Comparison of ENCODE assay signal across 15 mouse cellular contexts in genomic region chr19:10530082-10530481, GRCm38 (mm10). TPM values are rescaled to one million over a fixed set of nuclear protein-coding genes. Genes with fewer than 3 reads are reported as not detected.
DNase-seq lines count a peak whose midpoint lies in the region; ATAC-seq and TF ChIP-seq lines count a peak whose summit lies in the region.
"Had no signal": no experiment of that assay in that cellular context is flagged by ENCODE, and none has a peak within 500 bp of the region (broad histone marks: within the 10 kb centered on the region; RNA-seq: fewer than 3 reads in every experiment).

No protein-coding gene starts in this region.

- 97% methylated on average over 1 of the region's 1 CpGs for WGBS in forebrain, postnatal 0 days
- WGBS in forebrain, embryonic 11.5 days, result 94% methylated on average over 1 of the region's 1 CpGs
- 91% methylated on average over 1 of the region's 1 CpGs for WGBS in liver, adult 2 months
- WGBS in liver, embryonic 12.5 days (ENCODE audit: insufficient replicate concordance), result 88% methylated on average over 1 of the region's 1 CpGs

- peaks cover 5% of the 10 kb centered on the region for H3K4me1 ChIP-seq in forebrain, postnatal 0 days (ENCODE audit: insufficient read depth)
- peaks cover 7% of the 10 kb centered on the region; the same call in 1 of the 2 replicates for H3K4me1 ChIP-seq in forebrain, embryonic 11.5 days (replicated peaks; ENCODE audit: control insufficient read depth, insufficient read depth, low read length)
- H3K4me1 ChIP-seq in liver, adult 2 months (ENCODE audit: control insufficient read depth, insufficient read depth, low read length), result peaks cover 6% of the 10 kb centered on the region; the same call in 1 of the 2 replicates
- peaks cover 22% of the 10 kb centered on the region for H3K4me1 ChIP-seq in liver, embryonic 12.5 days

- no peak for TF ChIP-seq POLR2A in liver, adult 2 months (IDR thresholded peaks at IDR 0.05; ENCODE audit: extremely low read depth, insufficient read depth, low read length)

- no peak for DNase-seq in forebrain, postnatal 0 days
- DNase-seq in forebrain, embryonic 11.5 days (ENCODE audit: low spot score), result no peak
- DNase-seq in liver, adult 2 months (ENCODE audit: extremely low read depth, low read depth, low spot score), result no peak
- peak; percentile 37 for DNase-seq in A20 (ENCODE audit: low read depth, low spot score)
- DNase-seq in T-cell, adult 2 months (ENCODE audit: low spot score), result peak; percentile 17
- DNase-seq in spleen, postnatal 4 days (ENCODE audit: low spot score in 2 of 2), result no peak
- no peak for DNase-seq in urinary bladder, postnatal 36 days (ENCODE audit: low spot score in 2 of 2)
- DNase-seq: cerebellum, adult 18-20 months; lung, adult 2 months had no signal

- H3K4me3 ChIP-seq in forebrain, postnatal 0 days (ENCODE audit: low read depth, low read length), result no peak overlapping the region
- no peak overlapping the region for H3K4me3 ChIP-seq in forebrain, embryonic 11.5 days (ENCODE audit: low read depth, low read length)
- no peak overlapping the region for H3K4me3 ChIP-seq in liver, adult 2 months (ENCODE audit: insufficient read depth, low read depth, low read length)
- no peak overlapping the region for H3K4me3 ChIP-seq in liver, embryonic 12.5 days
- H3K4me3 ChIP-seq: embryonic facial prominence, embryonic 10.5 days; heart, embryonic 13.5 days; hindbrain, embryonic 13.5 days; megakaryocyte, embryonic 14.5 days had no signal

- H3K27ac ChIP-seq in forebrain, postnatal 0 days (ENCODE audit: low read depth, low read length), result no peak overlapping the region
- H3K27ac ChIP-seq in forebrain, embryonic 11.5 days (ENCODE audit: low read depth, low read length), result no peak overlapping the region
- H3K27ac ChIP-seq in liver, adult 2 months (replicated peaks; ENCODE audit: insufficient read depth, low read depth, low read length), result no peak overlapping the region
- no peak overlapping the region for H3K27ac ChIP-seq in liver, embryonic 12.5 days
- H3K27ac ChIP-seq: embryonic facial prominence, embryonic 10.5 days; heart, embryonic 13.5 days; hindbrain, embryonic 13.5 days had no signal

- no peaks in the 10 kb centered on the region for H3K9me3 ChIP-seq in forebrain, postnatal 0 days (ENCODE audit: low read length)
- no peaks in the 10 kb centered on the region for H3K9me3 ChIP-seq in forebrain, embryonic 11.5 days (ENCODE audit: control insufficient read depth, low read length)
- H3K9me3 ChIP-seq in liver, embryonic 12.5 days (replicated peaks), result no peaks in the 10 kb centered on the region
- H3K9me3 ChIP-seq: embryonic facial prominence, embryonic 10.5 days; heart, embryonic 13.5 days; hindbrain, embryonic 13.5 days; megakaryocyte, embryonic 14.5 days had no signal

- ATAC-seq in forebrain, postnatal 0 days, result no peak
- ATAC-seq in forebrain, embryonic 11.5 days (replicated peaks; ENCODE audit: low FRiP score), result no peak
- ATAC-seq in liver, embryonic 12.5 days, result no peak
- ATAC-seq: activated CD4-positive, CD25-positive, alpha-beta regulatory T cell, adult 4 months had no signal

- peaks cover 41% of the 10 kb centered on the region for H3K36me3 ChIP-seq in forebrain, postnatal 0 days (ENCODE audit: insufficient read depth)
- H3K36me3 ChIP-seq in forebrain, embryonic 11.5 days (ENCODE audit: control insufficient read depth, insufficient read depth, low read length), result peaks cover 14% of the 10 kb centered on the region; the same call in 1 of the 2 replicates
- H3K36me3 ChIP-seq in liver, adult 2 months (ENCODE audit: control insufficient read depth, insufficient read depth, low read length), result peaks cover 50% of the 10 kb centered on the region
- peaks cover 80% of the 10 kb centered on the region for H3K36me3 ChIP-seq in liver, embryonic 12.5 days

- peaks cover 10% of the 10 kb centered on the region; the same call in 1 of the 2 replicates for H3K79me2 ChIP-seq in liver, adult 2 months (ENCODE audit: control insufficient read depth, insufficient read depth, low read length)

- TF ChIP-seq CTCF in forebrain, postnatal 0 days (IDR thresholded peaks at IDR 0.05; ENCODE audit: low read depth), result peak; percentile 38; the same call in 1 of the 2 replicates
- TF ChIP-seq CTCF in liver, adult 2 months (IDR thresholded peaks at IDR 0.05; ENCODE audit: low read depth, low read length), result 0 out of 2 replicates have a peak, but pooled peaks have one; percentile 6

- H3K27me3 ChIP-seq in forebrain, postnatal 0 days (ENCODE audit: insufficient read depth, low read length), result no peaks in the 10 kb centered on the region
- H3K27me3 ChIP-seq in forebrain, embryonic 11.5 days (ENCODE audit: control insufficient read depth, insufficient read depth, low read length), result no peaks in the 10 kb centered on the region
- H3K27me3 ChIP-seq in liver, adult 2 months (ENCODE audit: control insufficient read depth, insufficient read depth, low read length), result no peaks in the 10 kb centered on the region
- H3K27me3 ChIP-seq in liver, embryonic 12.5 days (replicated peaks), result no peaks in the 10 kb centered on the region
- H3K27me3 ChIP-seq: heart, embryonic 13.5 days; hindbrain, embryonic 13.5 days; megakaryocyte, embryonic 14.5 days had no signal

- no peak overlapping the region for H3K4me2 ChIP-seq in forebrain, postnatal 0 days (ENCODE audit: low read depth)
- no peak overlapping the region for H3K4me2 ChIP-seq in forebrain, embryonic 11.5 days (ENCODE audit: low read depth, low read length, severe bottlenecking)
- no peak overlapping the region for H3K4me2 ChIP-seq in liver, embryonic 12.5 days
- H3K4me2 ChIP-seq: heart, embryonic 13.5 days; hindbrain, embryonic 13.5 days had no signal

- H3K9ac ChIP-seq in forebrain, postnatal 0 days, result no peak overlapping the region
- no peak overlapping the region for H3K9ac ChIP-seq in forebrain, embryonic 11.5 days (ENCODE audit: low read length)
- no peak overlapping the region for H3K9ac ChIP-seq in liver, adult 2 months (ENCODE audit: low read depth, low read length)
- H3K9ac ChIP-seq in liver, embryonic 12.5 days, result no peak overlapping the region
- H3K9ac ChIP-seq: heart, embryonic 13.5 days; hindbrain, embryonic 13.5 days had no signal

RNA-seq across cellular contexts. Expression of gene Sdhaf2, which starts 4.1 kb away (rescaled TPM):
- total RNA-seq in forebrain, postnatal 0 days (2014; rRNA removed), result 51.1 and 62.9 TPM in 2 replicates
- polyA plus RNA-seq in forebrain, postnatal 0 days (2015; fragmentation: Nextera tagmentation; extraction: Ambion mirVana), result 53.6 and 59.5 TPM in 2 replicates
- 57.1 and 60.9 TPM in 2 replicates for polyA plus RNA-seq in forebrain, embryonic 11.5 days (2014; fragmentation: Nextera tagmentation; extraction: Ambion mirVana)
- total RNA-seq in liver, adult 2 months (2014; rRNA removed), result 23.3 and 29.6 TPM in 2 replicates
- 14.2 and 15.7 TPM in 2 replicates for polyA plus RNA-seq in liver, adult 2 months (2012; rRNA removed)
- polyA plus RNA-seq in liver, embryonic 12.5 days (2016; fragmentation: Nextera tagmentation; extraction: Ambion mirVana), result 38.0 and 40.8 TPM in 2 replicates

RNA-seq across cellular contexts. Expression of gene Cpsf7, which starts 5.0 kb away (rescaled TPM):
- 62.6 and 74.9 TPM in 2 replicates for total RNA-seq in forebrain, postnatal 0 days (2014; rRNA removed)
- polyA plus RNA-seq in forebrain, postnatal 0 days (2015; fragmentation: Nextera tagmentation; extraction: Ambion mirVana), result 37.6 and 41.9 TPM in 2 replicates
- polyA plus RNA-seq in forebrain, embryonic 11.5 days (2014; fragmentation: Nextera tagmentation; extraction: Ambion mirVana), result 78.4 and 82.1 TPM in 2 replicates
- total RNA-seq in liver, adult 2 months (2014; rRNA removed), result 10.0 and 12.2 TPM in 2 replicates
- polyA plus RNA-seq in liver, adult 2 months (2012; rRNA removed), result 15.0 and 19.9 TPM in 2 replicates
- 19.6 and 20.5 TPM in 2 replicates for polyA plus RNA-seq in liver, embryonic 12.5 days (2016; fragmentation: Nextera tagmentation; extraction: Ambion mirVana)

RNA-seq across cellular contexts. Expression of gene Tmem216, which starts 26.0 kb away (rescaled TPM):
- total RNA-seq in forebrain, postnatal 0 days (2014; rRNA removed), result 23.5 and 26.9 TPM in 2 replicates
- polyA plus RNA-seq in forebrain, postnatal 0 days (2015; fragmentation: Nextera tagmentation; extraction: Ambion mirVana), result 36.6 and 46.4 TPM in 2 replicates
- polyA plus RNA-seq in forebrain, embryonic 11.5 days (2014; fragmentation: Nextera tagmentation; extraction: Ambion mirVana), result 61.3 and 61.4 TPM in 2 replicates
- 3.7 and 5.3 TPM in 2 replicates for total RNA-seq in liver, adult 2 months (2014; rRNA removed)
- 10.4 and 11.3 TPM in 2 replicates for polyA plus RNA-seq in liver, adult 2 months (2012; rRNA removed)
- polyA plus RNA-seq in liver, embryonic 12.5 days (2016; fragmentation: Nextera tagmentation; extraction: Ambion mirVana), result 14.9 and 18.2 TPM in 2 replicates

RNA-seq across cellular contexts. Expression of gene Cyb561a3, which starts 46.9 kb away (rescaled TPM):
- 21.4 and 24.9 TPM in 2 replicates for total RNA-seq in forebrain, postnatal 0 days (2014; rRNA removed)
- polyA plus RNA-seq in forebrain, postnatal 0 days (2015; fragmentation: Nextera tagmentation; extraction: Ambion mirVana), result 18.9 and 22.0 TPM in 2 replicates
- polyA plus RNA-seq in forebrain, embryonic 11.5 days (2014; fragmentation: Nextera tagmentation; extraction: Ambion mirVana), result 16.6 and 18.3 TPM in 2 replicates
- 8.9 and 13.8 TPM in 2 replicates for total RNA-seq in liver, adult 2 months (2014; rRNA removed)
- 29.7 and 32.5 TPM in 2 replicates for polyA plus RNA-seq in liver, adult 2 months (2012; rRNA removed)
- polyA plus RNA-seq in liver, embryonic 12.5 days (2016; fragmentation: Nextera tagmentation; extraction: Ambion mirVana), result 12.8 TPM in 2 replicates

RNA-seq across cellular contexts. Expression of gene Tmem138, which starts 47.1 kb away (rescaled TPM):
- 16.6 and 21.2 TPM in 2 replicates for total RNA-seq in forebrain, postnatal 0 days (2014; rRNA removed)
- 28.3 and 31.7 TPM in 2 replicates for polyA plus RNA-seq in forebrain, postnatal 0 days (2015; fragmentation: Nextera tagmentation; extraction: Ambion mirVana)
- polyA plus RNA-seq in forebrain, embryonic 11.5 days (2014; fragmentation: Nextera tagmentation; extraction: Ambion mirVana), result 60.2 and 65.8 TPM in 2 replicates
- 1.5 and 1.7 TPM in 2 replicates for total RNA-seq in liver, adult 2 months (2014; rRNA removed)
- 2.8 and 3.3 TPM in 2 replicates for polyA plus RNA-seq in liver, adult 2 months (2012; rRNA removed)
- polyA plus RNA-seq in liver, embryonic 12.5 days (2016; fragmentation: Nextera tagmentation; extraction: Ambion mirVana), result 18.5 and 19.4 TPM in 2 replicates

Comparison
In these comparisons a context has a peak if more than half of its experiments do, and no peak if none do; other contexts are left out.
1. DNase-seq: peak in A20 (single experiment) and T-cell, adult 2 months (single experiment); none in forebrain, postnatal 0 days (single experiment), forebrain, embryonic 11.5 days (single experiment), liver, adult 2 months (single experiment), spleen, postnatal 4 days (0 of 2) and urinary bladder, postnatal 36 days (0 of 2).